Mouse (Mus musculus) lung, postnatal 0 days (tissue): ENCODE measurements at regions not wholly inside any gene's neighbourhood (a gene's known extent, or its start where the extent isn't known, plus 50 kb on each side); places are given as distances from the start of the nearest gene placed in this dataset.

ENCODE experiments used
- CTCF ChIP-seq: IDR thresholded peaks from 2 replicates; pipeline ENCODE4 v1.5.1; 2016; ENCODE audit warnings: antibody characterized with exemption, mild to moderate bottlenecking
- EP300 ChIP-seq: IDR thresholded peaks from 2 replicates; pipeline ENCODE4 v1.6.1; 2016; ENCODE audit warnings: antibody characterized with exemption, mild to moderate bottlenecking, control low read depth

DNA sequence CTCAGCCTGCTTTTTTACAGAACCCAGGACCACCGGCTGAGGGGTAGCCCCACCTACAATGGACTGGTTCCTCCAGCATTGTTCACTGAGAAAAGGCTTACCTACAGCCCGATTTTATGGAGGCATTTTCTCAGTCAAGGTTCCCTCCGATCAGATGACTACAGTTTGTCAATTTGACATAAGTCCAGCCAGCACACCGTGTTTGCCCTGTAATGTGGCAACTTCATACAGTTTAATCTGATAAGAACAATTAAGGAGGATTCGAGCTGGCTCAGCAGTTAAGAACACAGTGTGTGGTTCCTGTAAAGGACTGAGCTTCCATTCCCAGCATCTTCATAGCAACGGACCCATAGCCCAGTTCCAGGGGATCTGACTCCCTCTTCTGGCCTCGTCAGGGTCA, 65.9 kb downstream of the Skor1 start:
- peak; percentile 33; the same call in 1 of the 2 replicates for TF ChIP-seq CTCF
- TF ChIP-seq EP300: no peak
